Mouse (Mus musculus): Measurements from ENCODE around the gene Timd2. TPM values are rescaled to one million over a fixed set of nuclear protein-coding genes. Genes with fewer than 3 reads are reported as not detected.
"Not testable (repeated sequence)": the region's sequence is repeated elsewhere in the genome, so short reads cannot be mapped to it uniquely, and the experiment has no call there.

The Timd2 gene
- total and polyA plus RNA-seq, 2 experiments, result 119 to 134 TPM

DNA sequence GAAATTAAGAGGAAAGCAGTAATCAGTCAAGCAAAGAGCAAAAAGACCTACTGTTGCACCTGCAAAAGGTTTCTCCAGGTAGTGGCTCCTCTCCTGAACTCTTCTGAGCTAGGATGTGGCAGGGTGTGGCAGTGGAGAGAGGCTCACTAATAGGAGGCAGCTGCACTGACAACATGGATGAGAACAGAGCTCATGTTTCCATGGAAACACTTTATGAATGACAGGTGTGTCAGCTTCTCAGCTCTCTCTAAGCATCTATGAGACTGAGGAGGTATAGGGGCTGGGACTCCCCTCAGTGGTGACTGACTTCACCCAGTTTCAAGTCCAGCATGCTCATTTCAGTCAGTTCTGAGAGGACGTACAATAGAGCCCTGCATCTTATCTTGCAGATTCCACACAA, 62.0 kb downstream of the Timd2 start:
- Histone ChIP-seq H3K79me2 (ENCODE audit: control insufficient read depth, insufficient read depth, low read length) (no peaks in the 10 kb centered on the region), H3K4me1 (ENCODE audit: control insufficient read depth, insufficient read depth, low read length) (no peaks in the 10 kb centered on the region), H3K27ac (replicated peaks; ENCODE audit: insufficient read depth, low read depth, low read length) (no peak overlapping the region), H3K9ac (ENCODE audit: low read depth, low read length) (no peak overlapping the region), H3K27me3 (ENCODE audit: control insufficient read depth, insufficient read depth, low read length) (no peaks in the 10 kb centered on the region), H3K36me3 (ENCODE audit: control insufficient read depth, insufficient read depth, low read length) (no peaks in the 10 kb centered on the region), H3K4me3 (ENCODE audit: insufficient read depth, low read depth, low read length) (no peak overlapping the region)
- DNase-seq (ENCODE audit: extremely low read depth, low read depth, low spot score), result no peak
- TF ChIP-seq CTCF (IDR thresholded peaks at IDR 0.05; ENCODE audit: low read depth, low read length), result no peak
- no peak for TF ChIP-seq POLR2A (IDR thresholded peaks at IDR 0.05; ENCODE audit: extremely low read depth, insufficient read depth, low read length)
- WGBS, result 73% methylated on average over 1 of the region's 1 CpGs

DNA sequence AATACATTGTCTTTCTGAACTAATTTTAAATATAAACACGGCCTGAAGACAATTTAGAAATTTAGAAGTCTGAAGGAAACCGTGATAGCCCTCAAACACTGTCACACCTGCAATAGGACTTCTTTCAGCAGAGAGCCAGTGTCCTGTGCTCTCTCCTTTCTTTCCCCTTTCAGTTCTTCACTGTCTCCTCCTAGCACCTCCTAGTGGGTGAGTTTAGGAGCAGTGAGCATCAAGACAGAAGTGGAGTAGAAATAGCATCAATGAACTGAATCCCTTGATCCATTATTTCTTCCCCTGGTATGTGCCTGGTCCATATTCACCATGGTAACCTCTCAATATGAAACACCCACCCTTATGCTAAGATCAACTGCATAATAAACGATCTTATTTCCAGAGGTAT, 70.3 kb downstream of the Timd2 start:
- Histone ChIP-seq H3K79me2 (ENCODE audit: control insufficient read depth, insufficient read depth, low read length) (no peaks in the 10 kb centered on the region), H3K27me3 (ENCODE audit: control insufficient read depth, insufficient read depth, low read length) (no peaks in the 10 kb centered on the region), H3K36me3 (ENCODE audit: control insufficient read depth, insufficient read depth, low read length) (no peaks in the 10 kb centered on the region), H3K27ac (replicated peaks; ENCODE audit: insufficient read depth, low read depth, low read length) (no peak overlapping the region), H3K4me3 (ENCODE audit: insufficient read depth, low read depth, low read length) (no peak overlapping the region), H3K9ac (ENCODE audit: low read depth, low read length) (no peak overlapping the region), H3K4me1 (ENCODE audit: control insufficient read depth, insufficient read depth, low read length) (no peaks in the 10 kb centered on the region)
- 78% methylated on average over 3 of the region's 3 CpGs for WGBS
- TF ChIP-seq CTCF (IDR thresholded peaks at IDR 0.05; ENCODE audit: low read depth, low read length), result no peak
- TF ChIP-seq POLR2A (IDR thresholded peaks at IDR 0.05; ENCODE audit: extremely low read depth, insufficient read depth, low read length), result no peak
- DNase-seq (ENCODE audit: extremely low read depth, low read depth, low spot score), result no peak

DNA sequence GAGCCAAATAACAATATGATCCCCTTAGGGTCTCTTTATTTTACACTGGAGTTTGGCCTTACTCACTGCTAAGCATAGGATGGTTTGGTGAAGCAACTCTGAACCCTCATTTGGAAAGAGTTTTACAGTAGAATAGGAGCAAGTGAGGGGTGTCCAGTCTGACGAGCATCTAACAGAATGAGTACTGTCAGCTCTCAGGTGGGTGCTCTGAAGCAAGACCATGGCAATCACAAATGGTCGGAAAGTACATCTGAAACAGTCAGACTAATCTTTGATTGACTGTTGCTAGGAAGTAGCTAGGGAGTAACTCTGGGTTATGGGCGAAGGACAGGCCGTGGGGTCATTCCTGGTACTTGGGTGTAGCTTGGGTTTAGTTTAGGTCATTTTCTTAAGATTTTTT, 71.3 kb downstream of the Timd2 start:
- not testable (repeated sequence) for H3K9ac ChIP-seq (ENCODE audit: low read depth, low read length); H3K27ac ChIP-seq (replicated peaks; ENCODE audit: insufficient read depth, low read depth, low read length); H3K4me3 ChIP-seq (ENCODE audit: insufficient read depth, low read depth, low read length); H3K4me1 ChIP-seq (ENCODE audit: control insufficient read depth, insufficient read depth, low read length); H3K27me3 ChIP-seq (ENCODE audit: control insufficient read depth, insufficient read depth, low read length); DNase-seq (ENCODE audit: extremely low read depth, low read depth, low spot score); H3K79me2 ChIP-seq (ENCODE audit: control insufficient read depth, insufficient read depth, low read length); H3K36me3 ChIP-seq (ENCODE audit: control insufficient read depth, insufficient read depth, low read length)
- 82% methylated on average over 4 of the region's 4 CpGs for WGBS

DNA sequence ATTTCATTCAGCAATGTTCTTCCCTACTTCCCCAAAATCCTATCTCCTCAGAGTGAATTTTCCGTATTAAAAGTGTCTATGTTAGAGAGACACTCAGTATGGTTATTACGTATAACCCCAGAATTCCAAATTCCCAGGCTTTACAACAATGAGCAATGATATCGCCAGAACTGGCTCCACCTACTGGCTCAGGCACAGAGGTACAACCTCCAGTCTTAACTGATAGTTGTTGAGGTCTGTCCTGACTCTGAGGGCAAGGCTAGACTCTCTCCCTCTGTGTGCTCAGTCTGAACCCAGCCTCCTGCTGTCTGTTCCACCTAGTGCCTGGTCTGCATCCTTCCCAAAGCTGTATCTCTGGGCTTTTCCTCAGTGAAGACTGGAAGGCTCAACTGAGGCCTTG, 75.2 kb downstream of the Timd2 start:
- TF ChIP-seq POLR2A (IDR thresholded peaks at IDR 0.05; ENCODE audit: extremely low read depth, insufficient read depth, low read length) (no peak), CTCF (IDR thresholded peaks at IDR 0.05; ENCODE audit: low read depth, low read length) (peak; percentile 59)
- H3K9ac ChIP-seq (ENCODE audit: low read depth, low read length), result no peak overlapping the region
- 14% methylated on average over 3 of the region's 3 CpGs for WGBS
- H3K36me3 ChIP-seq (ENCODE audit: control insufficient read depth, insufficient read depth, low read length), result no peaks in the 10 kb centered on the region
- no peaks in the 10 kb centered on the region for H3K79me2 ChIP-seq (ENCODE audit: control insufficient read depth, insufficient read depth, low read length)
- H3K27me3 ChIP-seq (ENCODE audit: control insufficient read depth, insufficient read depth, low read length), result no peaks in the 10 kb centered on the region
- DNase-seq (ENCODE audit: extremely low read depth, low read depth, low spot score), result peak; percentile 47
- H3K4me1 ChIP-seq (ENCODE audit: control insufficient read depth, insufficient read depth, low read length), result no peaks in the 10 kb centered on the region
- no peak overlapping the region for H3K4me3 ChIP-seq (ENCODE audit: insufficient read depth, low read depth, low read length)
- no peak overlapping the region for H3K27ac ChIP-seq (replicated peaks; ENCODE audit: insufficient read depth, low read depth, low read length)

DNA sequence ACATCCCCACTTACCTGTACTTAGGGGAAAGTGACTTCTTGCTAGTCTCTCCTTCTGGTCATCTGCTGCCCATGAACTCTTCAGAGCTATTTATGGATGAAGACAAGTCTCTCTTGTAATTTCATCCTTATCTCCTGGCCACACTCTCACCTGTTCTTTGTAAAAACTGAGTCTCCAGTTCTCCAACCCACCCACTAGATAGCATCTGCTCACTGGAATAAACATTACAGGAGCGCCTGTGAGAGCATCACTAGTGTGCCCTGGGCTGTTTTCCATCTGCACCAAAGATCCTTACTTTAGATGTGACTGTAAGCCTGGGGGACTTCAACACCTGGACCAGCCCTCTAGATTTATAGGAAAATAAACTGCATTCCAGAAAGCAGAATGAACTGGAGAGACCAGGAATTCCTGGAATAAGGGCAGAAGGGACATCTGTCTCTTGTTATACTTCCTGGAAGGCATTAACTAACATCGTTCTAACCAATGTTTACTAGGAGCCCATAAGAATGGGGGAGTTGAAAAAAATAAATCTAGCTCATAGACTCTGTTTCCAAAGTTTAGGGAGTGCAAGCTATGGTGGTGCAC, 77.6 kb downstream of the Timd2 start, which contains the start of gene Dppa1:
Gene Dppa1 (minus strand): TSS at position 51 of the 585 bp plus-strand sequence.
- Histone ChIP-seq H3K79me2 (ENCODE audit: control insufficient read depth, insufficient read depth, low read length) (no peaks in the 10 kb centered on the region), H3K4me1 (ENCODE audit: control insufficient read depth, insufficient read depth, low read length) (no peaks in the 10 kb centered on the region), H3K27ac (replicated peaks; ENCODE audit: insufficient read depth, low read depth, low read length) (no peak within 1 kb of the TSS), H3K36me3 (ENCODE audit: control insufficient read depth, insufficient read depth, low read length) (no peaks in the 10 kb centered on the region), H3K27me3 (ENCODE audit: control insufficient read depth, insufficient read depth, low read length) (no peaks in the 10 kb centered on the region), H3K4me3 (ENCODE audit: insufficient read depth, low read depth, low read length) (no peak within 1 kb of the TSS), H3K9ac (ENCODE audit: low read depth, low read length) (no peak within 1 kb of the TSS)
- TF ChIP-seq POLR2A (IDR thresholded peaks at IDR 0.05; ENCODE audit: extremely low read depth, insufficient read depth, low read length) (no peak), CTCF (IDR thresholded peaks at IDR 0.05; ENCODE audit: low read depth, low read length) (no peak)
- DNase-seq (ENCODE audit: extremely low read depth, low read depth, low spot score), result no peak
- 73% methylated on average over 2 of the region's 2 CpGs for WGBS

DNA sequence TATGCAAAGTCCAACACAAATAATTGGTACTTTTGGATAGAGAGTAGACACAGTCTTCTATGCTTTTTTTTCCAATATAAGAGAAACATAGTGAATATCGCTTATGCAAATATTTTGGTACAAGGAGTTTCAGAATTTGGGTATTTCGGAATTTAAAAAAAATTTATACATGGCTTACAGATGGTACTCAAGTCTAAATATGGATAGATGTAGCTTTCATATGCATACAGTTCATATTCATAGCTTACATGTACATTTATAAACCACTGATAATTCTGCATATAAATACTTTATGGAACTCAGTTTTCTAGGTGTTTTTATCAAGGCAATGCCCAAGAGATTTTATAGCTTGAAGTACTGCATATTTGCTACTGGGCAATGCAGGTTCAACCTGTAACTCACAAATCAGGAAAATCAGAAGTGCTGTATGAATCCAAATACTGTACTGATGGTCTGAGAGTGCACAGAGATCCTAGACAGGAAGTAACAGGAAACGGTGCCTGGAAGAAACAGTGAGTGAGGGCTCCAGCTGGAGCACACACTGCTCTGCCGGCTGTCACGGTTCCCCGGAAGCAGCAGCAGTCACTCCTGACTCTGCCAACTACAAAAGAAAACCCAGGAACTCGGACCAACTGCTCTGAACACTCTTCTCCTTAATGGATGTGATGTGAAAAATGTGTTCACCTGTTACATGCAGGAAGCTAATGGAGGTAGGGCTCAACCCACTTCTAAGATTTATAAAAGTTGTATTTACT, 86.3 kb downstream of the Timd2 start:
- Histone ChIP-seq H3K4me1 (ENCODE audit: control insufficient read depth, insufficient read depth, low read length) (no peaks in the 10 kb centered on the region), H3K9ac (ENCODE audit: low read depth, low read length) (no peak overlapping the region), H3K79me2 (ENCODE audit: control insufficient read depth, insufficient read depth, low read length) (no peaks in the 10 kb centered on the region), H3K36me3 (ENCODE audit: control insufficient read depth, insufficient read depth, low read length) (no peaks in the 10 kb centered on the region), H3K27me3 (ENCODE audit: control insufficient read depth, insufficient read depth, low read length) (no peaks in the 10 kb centered on the region), H3K27ac (replicated peaks; ENCODE audit: insufficient read depth, low read depth, low read length) (no peak overlapping the region), H3K4me3 (ENCODE audit: insufficient read depth, low read depth, low read length) (no peak overlapping the region)
- TF ChIP-seq CTCF (IDR thresholded peaks at IDR 0.05; ENCODE audit: low read depth, low read length) (no peak), POLR2A (IDR thresholded peaks at IDR 0.05; ENCODE audit: extremely low read depth, insufficient read depth, low read length) (no peak)
- 80% methylated on average over 7 of the region's 7 CpGs for WGBS
- DNase-seq (ENCODE audit: extremely low read depth, low read depth, low spot score), result no peak

Data from liver, adult 2 months (tissue).